Mouse (Mus musculus): Measurements from ENCODE around the gene Syce2.
"Not testable (repeated sequence)": the region's sequence is repeated elsewhere in the genome, so short reads cannot be mapped to it uniquely, and the experiment has no call there.

The Syce2 gene

GRCm38 (mm10) chr8:84871376-84872308 lies at the start of gene Syce2:
TSS of gene Syce2 (plus strand) at chr8:84872111.
- DNase-seq (ENCODE audit: low read depth, low spot score), result peak; percentile 68

- DNase-seq (ENCODE audit: low read depth, low spot score), result no peak
These were observed 49.2 kb upstream of the Syce2 start, which contains the start of gene Dand5 for GRCm38 (mm10) chr8:84822723-84823122. TSS of gene Dand5 (minus strand) at chr8:84822823.

- DNase-seq (ENCODE audit: low read depth, low spot score), result no peak
These were observed 48.3 kb upstream of the Syce2 start for GRCm38 (mm10) chr8:84823653-84824052.

GRCm38 (mm10) chr8:84825636-84826035 lies 46.3 kb upstream of the Syce2 start:
- no peak for DNase-seq (ENCODE audit: low read depth, low spot score)

GRCm38 (mm10) chr8:84826518-84826917 lies 45.4 kb upstream of the Syce2 start:
- not testable (repeated sequence) for DNase-seq (ENCODE audit: low read depth, low spot score)

GRCm38 (mm10) chr8:84831490-84831889 lies 40.4 kb upstream of the Syce2 start, which contains the start of gene Gadd45gip1:
TSS of gene Gadd45gip1 (plus strand) at chr8:84831522.
- DNase-seq (ENCODE audit: low read depth, low spot score), result peak; percentile 75

- DNase-seq (ENCODE audit: low read depth, low spot score), result peak; percentile 77
These were observed 39.7 kb upstream of the Syce2 start for GRCm38 (mm10) chr8:84832034-84832717.

- no peak for DNase-seq (ENCODE audit: low read depth, low spot score)
These were observed 38.9 kb upstream of the Syce2 start for GRCm38 (mm10) chr8:84832759-84833742.

GRCm38 (mm10) chr8:84834002-84834865 lies 37.7 kb upstream of the Syce2 start:
- no peak for DNase-seq (ENCODE audit: low read depth, low spot score)

- DNase-seq (ENCODE audit: low read depth, low spot score), result no peak
These were observed 36.8 kb upstream of the Syce2 start for GRCm38 (mm10) chr8:84834866-84835855.

- no peak for DNase-seq (ENCODE audit: low read depth, low spot score)
These were observed 34.6 kb upstream of the Syce2 start for GRCm38 (mm10) chr8:84837149-84837911.

- no peak for DNase-seq (ENCODE audit: low read depth, low spot score)
These were observed 33.9 kb upstream of the Syce2 start for GRCm38 (mm10) chr8:84837912-84838470.

- peak; percentile 91 for DNase-seq (ENCODE audit: low read depth, low spot score)
These were observed 33.4 kb upstream of the Syce2 start for GRCm38 (mm10) chr8:84838513-84838912.

GRCm38 (mm10) chr8:84839411-84839810 lies 32.5 kb upstream of the Syce2 start:
- no peak for DNase-seq (ENCODE audit: low read depth, low spot score)

GRCm38 (mm10) chr8:84839875-84840247 lies 32.0 kb upstream of the Syce2 start:
- DNase-seq (ENCODE audit: low read depth, low spot score), result no peak

- DNase-seq (ENCODE audit: low read depth, low spot score), result peak; percentile 91
These were observed 31.5 kb upstream of the Syce2 start, which contains the start of gene Rad23a for GRCm38 (mm10) chr8:84840248-84840999. TSS of gene Rad23a (minus strand) at chr8:84840665.

- no peak for DNase-seq (ENCODE audit: low read depth, low spot score)
These were observed 30.4 kb upstream of the Syce2 start for GRCm38 (mm10) chr8:84841514-84841913.
